Mouse (Mus musculus) ES-E14 (cell line): ENCODE data around the gene Agap3. TPM values are rescaled to one million over a fixed set of nuclear protein-coding genes. Genes with fewer than 3 reads are reported as not detected.
A peak's percentile ranks its signal among the peaks of the same experiment; 100 is the strongest.

Experiments used
- DNase-seq: peaks from one replicate; pipeline ENCODE4 v3.0.0-alpha.2; 2013; ENCODE audit warnings: low read depth, low spot score
- H3K27ac ChIP-seq: 2 replicates; pipeline ENCODE4 v1.5.1; 2012; ENCODE audit warnings: low read depth, mild to moderate bottlenecking, low read length, moderate library complexity, mixed read lengths; ENCODE audit not compliant: poor library complexity, insufficient read depth, severe bottlenecking
- H3K36me3 ChIP-seq: 2 replicates; pipeline ENCODE4 v1.6.1; 2012; ENCODE audit warnings: mild to moderate bottlenecking, low read length, moderate library complexity, mixed read lengths; ENCODE audit not compliant: control insufficient read depth, poor library complexity, insufficient read depth, severe bottlenecking
- H3K4me1 ChIP-seq, 2 experiments: fragments of 150-350 bp in 1 of 2; sonication (generic) in 1 of 2; 2 replicates each; pipeline ENCODE4 v1.6.1; 2012; ENCODE audit warnings: low read length in 2 of 2, mild to moderate bottlenecking in 1 of 2, mixed read lengths in 1 of 2; ENCODE audit not compliant: control insufficient read depth in 2 of 2, insufficient read depth in 2 of 2, poor library complexity in 1 of 2
- H3K4me3 ChIP-seq, 2 experiments: fragments of 150-350 bp in 1 of 2; sonication (generic) in 1 of 2; 2 replicates each; pipeline ENCODE4 v1.5.1; 2012; ENCODE audit warnings: low read length in 2 of 2, low read depth in 1 of 2, mild to moderate bottlenecking in 1 of 2, mixed read lengths in 1 of 2; ENCODE audit not compliant: insufficient read depth in 1 of 2, poor library complexity in 1 of 2, severe bottlenecking in 1 of 2
- H3K9ac ChIP-seq: 2 replicates; pipeline ENCODE4 v1.6.1; 2012; ENCODE audit warnings: low read depth, mild to moderate bottlenecking, low read length, mixed read lengths; ENCODE audit not compliant: poor library complexity, insufficient read depth, severe bottlenecking
- H3K9me3 ChIP-seq: fragments of 150-350 bp; sonication (generic); 2 replicates; pipeline ENCODE4 v1.6.1; 2012; ENCODE audit warnings: low read depth, mild to moderate bottlenecking, low read length; ENCODE audit not compliant: control insufficient read depth, insufficient read depth
- CHD2 ChIP-seq: IDR thresholded peaks from 2 replicates; pipeline ENCODE4 v1.6.1; 2014; ENCODE audit warnings: mild to moderate bottlenecking, low read depth, low read length, inconsistent platforms
- HCFC1 ChIP-seq: IDR thresholded peaks from 2 replicates; pipeline ENCODE4 v1.6.1; 2012; ENCODE audit warnings: low read length, inconsistent platforms, borderline replicate concordance; ENCODE audit not compliant: insufficient read depth
- MAFK ChIP-seq: IDR thresholded peaks from 2 replicates; pipeline ENCODE4 v1.6.1; 2014; ENCODE audit warnings: mild to moderate bottlenecking, low read depth, low read length, inconsistent platforms; ENCODE audit not compliant: insufficient read depth
- ZC3H11A ChIP-seq: IDR thresholded peaks from 2 replicates; pipeline ENCODE4 v1.6.1; 2012; ENCODE audit warnings: low read depth, mild to moderate bottlenecking, inconsistent platforms, low read length, borderline replicate concordance
- ZNF384 ChIP-seq: IDR thresholded peaks from 2 replicates; pipeline ENCODE4 v1.6.1; 2012; ENCODE audit warnings: low read depth, low read length, inconsistent platforms
- in situ Hi-C, 2 experiments: fragments of 600-800 bp; cut with MboI; formaldehyde crosslinking; loops; one replicate each; pipeline ENCODE4 v1.15.1; 2025; ENCODE audit warnings: low sequenced_read_pairs in 2 of 2, inconsistent platforms in 1 of 2; ENCODE audit not compliant: unreplicated experiment in 2 of 2
- total RNA-seq: library from RNA; depleted of rRNA; stranded (reverse); fragments of 300-350 nt; gene quantifications from 2 replicates; pipeline ENCODE4 v1.2.3, GENCODE M21; 2012

Gene Agap3
- total RNA-seq, 1 experiment, result 51.2 TPM

DNA sequence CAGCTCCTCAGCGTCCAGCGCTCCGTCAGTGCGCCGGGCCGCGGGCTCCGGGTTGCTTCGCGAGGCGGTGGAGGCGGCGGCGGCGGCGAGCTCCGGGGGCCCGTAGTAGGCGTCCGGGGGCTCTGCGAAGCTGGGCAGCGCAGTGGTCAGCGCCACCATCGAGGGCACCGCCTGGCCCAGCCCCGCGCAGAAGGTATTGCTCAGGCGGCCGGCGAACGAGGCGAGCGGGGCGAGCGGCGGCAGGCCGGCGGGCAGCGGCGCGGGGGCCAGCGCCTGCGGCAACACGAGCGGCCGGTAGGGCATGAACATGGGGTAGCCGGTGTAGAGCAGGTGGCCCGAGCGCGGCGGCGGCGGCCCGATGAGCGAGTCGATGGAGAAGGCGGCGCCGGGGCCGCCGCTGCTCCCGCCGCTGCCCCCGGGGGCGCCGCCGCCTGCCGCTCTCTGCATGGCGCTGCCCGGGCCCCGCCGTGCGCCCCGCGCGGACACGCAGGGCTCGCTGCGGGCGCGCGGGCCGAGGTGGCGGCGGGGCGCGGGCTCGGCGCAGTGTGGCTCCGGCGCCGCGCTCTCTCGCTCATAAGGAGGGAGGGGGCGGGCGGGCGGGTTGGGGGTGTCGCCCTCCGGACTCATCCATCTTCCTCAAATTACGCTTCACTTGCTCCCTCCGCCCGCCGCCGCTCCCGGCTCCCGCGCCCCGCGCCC lies 74.4 kb downstream of the Agap3 start:
- no peaks in the 10 kb centered on the region for H3K36me3 ChIP-seq
- no peak overlapping the region for H3K27ac ChIP-seq
- TF ChIP-seq MAFK (no peak), HCFC1 (no peak), ZNF384 (no peak), ZC3H11A (no peak), CHD2 (no peak)
- no peak for DNase-seq
- H3K4me3 ChIP-seq, result peak overlapping the region; percentile 57 to 77; a peak in 3 of 4 replicates
- in situ Hi-C loops, result loop anchor here in 1 of 2 experiments (10.0 kb wide), 1 partner anchor 62 kb away; no protein-coding TSS in a partner anchor
- peaks cover 6 to 12% of the 10 kb centered on the region in 2 experiments; a peak in 2 of 4 replicates for H3K4me1 ChIP-seq
- H3K9ac ChIP-seq, result peak overlapping the region; percentile 64
- H3K9me3 ChIP-seq, result no peaks in the 10 kb centered on the region

DNA sequence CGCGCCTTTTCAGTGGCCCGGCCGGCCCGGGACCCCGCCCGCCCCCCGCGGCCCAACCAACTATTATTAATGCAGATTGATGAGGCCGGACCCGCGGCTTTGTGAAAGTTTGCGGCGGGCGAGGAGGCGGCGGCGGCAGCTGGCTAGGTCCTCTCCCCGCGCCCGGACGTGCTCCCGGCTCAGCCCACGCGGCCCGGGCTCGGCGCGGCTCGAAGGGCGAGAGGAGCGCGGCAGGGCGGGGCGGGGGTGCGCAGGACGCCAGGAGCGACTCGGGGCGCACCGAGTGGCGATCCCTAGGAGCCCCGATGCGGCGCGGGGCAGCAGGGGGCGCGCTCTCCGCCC lies 74.9 kb downstream of the Agap3 start, which contains the start of gene Gbx1:
TSS of gene Gbx1 (minus strand) at position 314 of the 342 bp plus-strand sequence.
- TF ChIP-seq HCFC1, result 0 out of 2 replicates have a peak, but pooled peaks have one; percentile 30
- TF ChIP-seq ZC3H11A, result no peak
- no peak for TF ChIP-seq ZNF384
- TF ChIP-seq MAFK, result no peak
- no peak for TF ChIP-seq CHD2
- Histone ChIP-seq H3K4me1 (peaks cover 6 to 12% of the 10 kb centered on the region in 2 experiments; a peak in 2 of 4 replicates), H3K36me3 (no peaks in the 10 kb centered on the region), H3K9me3 (no peaks in the 10 kb centered on the region), H3K4me3 (peak within 1 kb of the TSS; percentile 57 to 77), H3K27ac (no peak within 1 kb of the TSS), H3K9ac (peak within 1 kb of the TSS; percentile 64)
- in situ Hi-C loops, result loop anchor here in 1 of 2 experiments (10.0 kb wide), 1 partner anchor 62 kb away; no protein-coding TSS in a partner anchor
- no peak for DNase-seq

DNA sequence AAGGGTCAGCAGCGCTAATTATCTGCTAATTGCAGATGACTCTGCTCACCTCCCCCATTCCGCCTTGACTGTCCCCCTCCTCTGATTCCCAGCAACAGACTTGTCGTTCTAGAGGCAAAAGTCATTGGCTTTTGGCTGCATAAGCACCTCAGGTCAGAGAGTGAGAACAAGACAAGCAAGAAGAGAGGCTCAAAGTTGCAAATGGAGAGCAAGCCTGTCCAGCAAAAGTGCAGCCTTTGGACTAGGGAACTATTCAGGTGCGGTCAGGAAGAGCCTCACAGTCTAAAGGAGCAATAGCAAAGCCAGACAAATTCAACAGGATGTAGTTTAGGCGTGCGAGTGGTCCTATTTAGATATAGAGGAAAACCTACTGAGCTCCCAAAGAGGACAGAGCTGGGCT lies 75.8 kb downstream of the Agap3 start:
- Histone ChIP-seq H3K27ac (no peak overlapping the region), H3K4me3 (no peak overlapping the region), H3K4me1 (peaks cover 6 to 12% of the 10 kb centered on the region in 2 experiments; a peak in 2 of 4 replicates), H3K9me3 (no peaks in the 10 kb centered on the region), H3K36me3 (no peaks in the 10 kb centered on the region), H3K9ac (no peak overlapping the region)
- no peak for DNase-seq
- TF ChIP-seq ZNF384, result no peak
- no peak for TF ChIP-seq HCFC1
- TF ChIP-seq MAFK, result no peak
- TF ChIP-seq ZC3H11A, result no peak
- TF ChIP-seq CHD2, result no peak
- in situ Hi-C loops, result loop anchor here in 1 of 2 experiments (10.0 kb wide), 1 partner anchor 63 kb away; no protein-coding TSS in a partner anchor

DNA sequence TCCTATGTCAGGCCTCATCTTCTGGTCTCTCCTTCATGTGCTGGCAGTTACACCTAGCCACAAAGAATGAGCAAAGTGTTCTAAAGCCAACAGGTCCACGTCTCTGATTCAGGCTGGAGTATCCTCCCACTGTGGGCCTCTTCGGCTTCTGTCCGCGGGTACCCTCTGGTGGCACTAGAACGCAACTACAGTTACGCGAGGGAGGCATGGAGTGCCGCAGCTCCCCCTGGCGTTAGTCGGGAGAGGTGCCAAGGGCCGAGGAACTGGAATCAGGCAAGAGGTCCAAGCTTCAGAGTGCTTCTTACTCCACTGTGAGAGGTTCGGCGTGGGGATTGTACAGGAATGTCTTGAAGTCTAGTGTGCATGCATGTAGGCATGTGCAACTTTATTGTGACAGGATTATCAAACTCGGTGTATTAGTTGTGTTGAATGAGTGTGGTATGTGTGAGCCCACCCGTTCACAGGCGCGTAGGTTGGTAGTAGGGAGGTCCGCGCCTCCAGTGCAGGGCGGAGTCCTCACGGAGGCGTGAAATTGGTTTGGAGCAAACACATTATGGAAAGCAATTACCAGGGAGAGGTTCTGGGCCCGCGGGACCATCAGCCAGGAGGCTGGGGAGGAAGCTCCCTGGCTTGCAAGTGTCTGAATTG lies 78.2 kb downstream of the Agap3 start:
- H3K27ac ChIP-seq, result no peak overlapping the region
- TF ChIP-seq HCFC1 (no peak; the same call in 1 of the 2 replicates), ZC3H11A (no peak)
- H3K9me3 ChIP-seq, result no peaks in the 10 kb centered on the region
- no peaks in the 10 kb centered on the region for H3K36me3 ChIP-seq
- H3K9ac ChIP-seq, result no peak overlapping the region
- DNase-seq, result peak; percentile 88
- peaks cover 0 to 17% of the 10 kb centered on the region in 2 experiments; a peak in 2 of 4 replicates for H3K4me1 ChIP-seq
- in situ Hi-C loops, result no loop called here
- no peak overlapping the region for H3K4me3 ChIP-seq

DNA sequence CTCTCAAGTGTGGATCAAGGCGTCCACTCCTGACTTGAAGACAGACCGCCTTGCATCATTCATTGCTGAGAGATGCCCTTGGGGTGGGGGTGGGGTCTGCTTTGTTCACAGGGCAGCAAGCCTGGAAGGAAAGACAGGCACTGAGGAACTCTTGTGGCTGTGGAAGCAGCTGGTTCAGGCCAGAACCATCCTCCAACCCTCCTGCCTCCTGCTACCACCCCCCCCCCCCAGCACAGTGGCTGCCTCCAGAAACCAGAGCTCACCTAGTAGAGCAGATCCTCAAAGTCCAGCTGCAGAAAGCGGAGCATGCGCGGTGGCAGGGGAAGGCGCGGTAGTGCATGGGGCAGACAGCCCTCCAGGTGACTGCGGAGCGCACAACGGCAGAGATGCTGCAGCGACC lies 81.4 kb downstream of the Agap3 start:
- Histone ChIP-seq H3K9ac (peak overlapping the region; percentile 43; the same call in 1 of the 2 replicates), H3K9me3 (no peaks in the 10 kb centered on the region), H3K27ac (no peak overlapping the region; the same call in 1 of the 2 replicates), H3K4me1 (peaks cover 0 to 16% of the 10 kb centered on the region in 2 experiments; a peak in 2 of 4 replicates), H3K4me3 (peak overlapping the region; percentile 40 to 57), H3K36me3 (no peaks in the 10 kb centered on the region)
- TF ChIP-seq MAFK (no peak), HCFC1 (no peak), CHD2 (no peak), ZC3H11A (no peak), ZNF384 (no peak)
- no peak for DNase-seq
- in situ Hi-C loops, result no loop called here
